Mouse (Mus musculus) bone marrow, adult 2 months (tissue): ENCODE data around the gene Spop. TPM values are rescaled to one million over a fixed set of nuclear protein-coding genes. Genes with fewer than 3 reads are reported as not detected.
"Not testable (repeated sequence)": the region's sequence is repeated elsewhere in the genome, so short reads cannot be mapped to it uniquely, and the experiment has no call there.

Experiments
- H3K27ac ChIP-seq: fragments of 200-500 bp; 2 replicates; pipeline ENCODE4 v1.5.1; 2012; ENCODE audit warnings: low read depth, mild to moderate bottlenecking, control low read depth, inconsistent platforms, low read length; ENCODE audit not compliant: control insufficient read depth, poor library complexity, insufficient read depth
- H3K4me1 ChIP-seq: fragments of 200-500 bp; 2 replicates; pipeline ENCODE4 v1.6.1; 2011; ENCODE audit warnings: low read length; ENCODE audit not compliant: control insufficient read depth, insufficient read depth
- H3K4me3 ChIP-seq: fragments of 200-500 bp; replicated peaks from 2 replicates; pipeline ENCODE3; 2011; ENCODE audit warnings: mild to moderate bottlenecking, low read depth, low read length, control low read depth; ENCODE audit not compliant: control insufficient read depth
- CTCF ChIP-seq: fragments of 200-500 bp; IDR thresholded peaks from 2 replicates; pipeline ENCODE4 v1.5.1; 2011; ENCODE audit warnings: low read length, control low read depth; ENCODE audit not compliant: control insufficient read depth, insufficient read depth
- POLR2A ChIP-seq: fragments of 200-500 bp; IDR thresholded peaks from 2 replicates; pipeline ENCODE4 v1.6.1; 2011; ENCODE audit warnings: low read depth, mild to moderate bottlenecking, control low read depth, low read length, borderline replicate concordance; ENCODE audit not compliant: control insufficient read depth
- WGBS: fragments of 180-500 bp; shearing (Covaris S2); methylation state at CpG from one replicate; pipeline ENCODE4 v1.1.7; 2018; 5-methylcytosine and 5-hydroxymethylcytosine counted together
- polyA plus RNA-seq: library from polyadenylated mRNA; stranded (reverse); fragments of >200 nt; gene quantifications from 2 replicates; pipeline ENCODE4 v1.2.4, GENCODE M21; 2011; ENCODE audit warnings: low replicate concordance; ENCODE audit not compliant: missing spikeins, insufficient read depth, insufficient read length

The Spop gene
- polyA plus RNA-seq, 1 experiment: 61.3 TPM

DNA sequence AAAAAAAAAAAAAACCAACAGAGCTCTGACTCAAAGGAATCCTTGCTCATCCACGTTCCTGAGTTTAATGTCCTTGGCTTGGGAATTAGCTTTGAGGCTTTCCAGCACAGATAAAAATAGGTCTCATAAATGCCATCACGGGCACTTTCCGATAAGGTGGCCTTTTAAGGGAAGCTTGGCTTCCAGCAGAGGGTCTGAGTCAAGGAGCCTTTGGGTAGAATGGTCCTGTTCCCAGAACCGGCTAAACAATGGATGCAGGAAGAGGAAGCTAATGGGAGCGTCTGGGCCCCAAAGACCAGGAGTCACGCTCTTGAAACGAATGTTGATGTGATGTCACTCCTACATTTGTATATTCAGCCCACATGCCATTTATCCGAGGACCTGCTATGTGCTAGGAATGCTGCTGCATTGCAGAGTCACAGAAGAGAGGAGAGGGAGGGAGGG lies 11.2 kb upstream of the Spop start:
- Histone ChIP-seq H3K4me1 (no peaks in the 10 kb centered on the region; the same call in 1 of the 2 replicates), H3K27ac (no peak overlapping the region), H3K4me3 (no peak overlapping the region)
- WGBS: 61% methylated on average over 8 of the region's 8 CpGs
- TF ChIP-seq POLR2A (no peak), CTCF (no peak)

DNA sequence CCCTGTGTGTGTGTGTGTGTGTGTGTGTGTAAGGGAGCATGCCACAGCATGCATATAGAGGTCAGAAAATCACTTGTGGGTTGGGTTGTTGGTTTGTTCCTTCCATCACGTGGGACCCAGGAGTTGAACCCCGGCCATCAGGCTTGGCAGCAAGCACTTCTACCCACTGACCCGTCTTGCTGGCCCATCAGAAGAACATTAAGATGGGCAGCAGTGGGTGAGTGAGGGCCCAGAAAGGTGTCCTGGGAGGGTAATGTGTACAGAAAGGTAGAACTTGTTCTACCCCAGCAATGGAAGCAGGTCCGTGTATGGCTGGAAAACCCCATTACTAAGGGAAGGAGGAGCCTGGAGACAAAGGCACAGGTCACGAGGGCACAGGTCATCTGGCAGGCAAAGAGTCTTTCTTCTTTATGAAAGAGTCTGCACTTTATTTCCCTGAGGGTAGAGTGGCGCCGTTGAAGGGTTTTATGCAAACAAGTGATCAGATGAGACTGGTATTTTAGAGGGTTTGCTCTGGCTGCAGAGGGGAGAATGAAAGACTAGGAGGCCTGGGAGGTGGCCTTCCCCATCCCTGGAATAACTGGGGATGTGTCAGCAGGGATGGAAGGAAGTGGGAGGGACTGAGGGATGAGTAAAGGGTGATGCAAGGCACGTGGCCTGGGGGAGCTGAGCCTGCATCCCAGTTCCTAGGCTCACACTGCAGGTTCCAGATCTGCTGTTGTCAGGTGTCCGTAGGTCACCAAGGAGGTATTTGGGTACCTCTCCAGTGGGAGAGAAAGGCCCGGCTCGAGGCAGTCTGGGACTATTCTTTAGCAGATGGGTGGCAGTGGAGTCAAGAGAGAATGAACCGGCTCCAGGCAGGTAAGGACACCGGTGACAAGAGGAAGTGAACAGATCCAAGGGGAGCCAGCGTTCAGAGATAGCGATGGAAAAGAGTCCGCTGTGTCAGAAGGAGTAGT lies 10.2 kb upstream of the Spop start:
- WGBS: 75% methylated on average over 16 of the region's 16 CpGs
- H3K4me3 ChIP-seq: no peak overlapping the region
- TF ChIP-seq POLR2A (no peak), CTCF (no peak)
- no peak overlapping the region for H3K27ac ChIP-seq
- H3K4me1 ChIP-seq: no peaks in the 10 kb centered on the region

DNA sequence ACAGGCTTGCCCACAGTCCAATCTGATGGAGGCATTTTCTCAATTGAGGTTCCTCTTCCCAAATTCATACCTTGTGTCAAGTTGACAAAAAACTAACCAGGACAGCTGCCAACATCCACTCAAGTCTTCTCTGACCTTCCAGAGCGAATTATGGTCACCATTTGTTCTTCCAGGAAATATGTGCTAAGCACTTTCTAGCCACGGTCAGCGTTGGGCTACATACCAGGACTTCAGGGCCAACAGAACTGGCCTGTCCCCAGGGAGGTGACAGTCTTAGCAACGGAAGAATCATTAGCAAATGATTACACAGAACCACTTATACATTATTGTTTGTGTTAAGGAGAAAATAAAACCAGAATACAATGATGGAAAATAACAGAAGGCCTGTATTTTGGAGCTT lies 8.1 kb upstream of the Spop start:
- 70% methylated on average over 4 of the region's 4 CpGs for WGBS
- no peak for TF ChIP-seq POLR2A
- no peak for TF ChIP-seq CTCF
- H3K4me3 ChIP-seq: no peak overlapping the region
- H3K4me1 ChIP-seq: no peaks in the 10 kb centered on the region
- no peak overlapping the region for H3K27ac ChIP-seq

DNA sequence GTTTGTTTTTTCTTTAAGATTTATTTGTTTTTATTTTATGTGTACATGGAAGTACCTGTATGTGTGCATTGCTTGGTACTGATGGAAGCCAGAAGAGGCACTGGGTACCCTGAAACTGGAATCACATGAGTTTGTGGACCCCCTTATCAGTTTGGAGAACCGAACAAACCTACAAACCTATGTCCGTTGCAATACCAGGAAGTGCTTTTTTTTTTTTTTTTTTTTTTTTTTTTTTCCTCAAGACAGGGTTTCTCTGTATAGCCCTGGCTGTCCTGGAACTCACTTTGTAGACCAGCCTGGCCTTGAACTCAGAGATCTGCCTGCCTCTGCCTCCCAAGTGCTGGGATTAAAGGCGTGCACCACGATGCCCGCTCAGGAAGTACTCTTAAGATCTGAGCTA lies 7.5 kb upstream of the Spop start:
- not testable (repeated sequence) for H3K4me3 ChIP-seq, H3K27ac ChIP-seq, H3K4me1 ChIP-seq
- WGBS: 68% methylated on average over 5 of the region's 5 CpGs

DNA sequence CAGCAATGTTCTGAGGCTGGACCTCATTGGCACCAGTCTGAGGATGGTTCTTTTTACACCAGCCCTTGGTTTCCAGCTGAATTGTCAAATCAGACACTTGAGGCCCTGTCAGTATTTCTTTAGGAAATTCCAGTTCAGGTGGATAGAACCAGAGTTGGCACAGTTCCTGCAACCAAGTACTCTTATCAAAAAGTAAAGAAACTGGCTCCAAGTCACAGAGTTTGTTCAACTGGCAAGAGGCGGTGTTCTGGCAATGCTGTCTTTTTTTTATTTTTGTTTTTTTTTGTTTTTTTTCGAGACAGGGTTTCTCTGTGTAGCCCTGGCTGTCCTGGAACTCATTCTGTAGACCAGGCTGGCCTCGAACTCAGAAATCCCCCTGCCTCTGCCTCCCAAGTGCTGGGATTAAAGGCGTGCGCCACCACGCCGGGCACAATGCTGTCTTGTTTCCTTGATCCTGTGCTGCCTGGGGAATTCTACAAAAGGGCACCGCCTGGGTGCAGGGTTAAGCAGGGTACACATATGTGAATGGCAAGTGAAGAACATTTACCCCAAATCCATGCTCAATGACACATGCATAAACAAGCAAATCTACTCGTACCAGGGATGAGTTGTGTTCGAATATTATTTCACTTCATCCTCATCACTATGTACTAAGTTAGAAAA lies 4.3 kb upstream of the Spop start:
- H3K4me1 ChIP-seq: peaks cover 2% of the 10 kb centered on the region; the same call in 1 of the 2 replicates
- 77% methylated on average over 10 of the region's 10 CpGs for WGBS
- TF ChIP-seq CTCF (no peak), POLR2A (no peak)
- H3K27ac ChIP-seq: no peak overlapping the region
- no peak overlapping the region for H3K4me3 ChIP-seq

DNA sequence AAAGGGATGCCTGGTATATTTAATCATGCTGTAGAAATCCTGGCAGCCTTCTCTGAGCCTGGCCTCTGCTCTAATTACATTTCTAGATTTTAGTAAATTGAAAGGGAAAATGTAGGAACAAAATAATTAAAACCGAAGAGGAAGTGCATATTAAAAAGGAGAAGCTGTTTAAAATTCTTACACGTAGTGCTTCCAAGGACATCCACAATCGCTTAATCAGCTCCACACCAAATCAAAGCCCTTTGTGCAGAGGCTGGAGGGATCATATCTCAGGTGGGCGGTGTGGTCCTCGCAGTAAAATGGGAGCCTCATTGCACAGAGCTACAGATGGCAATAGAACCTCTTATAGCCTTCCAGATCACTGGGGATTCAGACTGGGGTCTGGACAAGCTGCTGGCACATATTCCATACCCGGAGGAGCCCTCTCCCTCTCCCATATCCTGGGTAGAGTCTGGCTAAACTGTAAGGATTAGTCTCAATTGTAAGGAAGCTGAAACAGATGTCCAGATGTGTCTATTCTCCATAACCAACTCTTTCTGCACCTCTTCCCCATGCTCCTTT lies 2.3 kb upstream of the Spop start:
- WGBS: 39% methylated on average over 6 of the region's 6 CpGs
- H3K27ac ChIP-seq: peak overlapping the region; percentile 29; the same call in 1 of the 2 replicates

DNA sequence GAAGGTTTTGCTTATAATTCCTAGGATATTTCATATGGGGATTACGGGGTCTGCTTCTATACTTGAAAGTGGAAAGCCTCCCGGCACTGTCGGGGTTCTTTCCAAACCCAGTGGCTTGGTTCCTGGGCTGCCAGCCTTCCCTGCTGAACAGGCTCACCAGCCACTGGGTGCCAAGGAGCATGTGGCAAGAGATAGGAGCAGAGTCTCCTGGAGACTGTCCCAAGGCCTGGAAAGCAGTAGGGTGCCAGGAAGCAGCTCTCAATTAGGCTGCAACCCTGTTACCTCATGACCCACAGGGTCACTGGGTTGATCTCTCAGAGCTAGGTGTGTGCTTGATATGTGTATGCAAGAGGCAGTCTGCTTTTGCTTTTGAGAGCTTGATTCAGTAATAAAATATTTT lies 1.3 kb upstream of the Spop start:
- no peak overlapping the region for H3K4me3 ChIP-seq
- TF ChIP-seq CTCF (no peak), POLR2A (no peak)
- 81% methylated on average over 3 of the region's 3 CpGs for WGBS
- H3K27ac ChIP-seq: 0 out of 2 replicates have a peak overlapping the region, but pooled peaks have one; percentile 30
- peaks cover 5% of the 10 kb centered on the region; the same call in 1 of the 2 replicates for H3K4me1 ChIP-seq

More for the DNA sequence above, 2.3 kb upstream of the Spop start:
- no peak for TF ChIP-seq POLR2A
- no peak for TF ChIP-seq CTCF
- Histone ChIP-seq H3K4me1 (peaks cover 4% of the 10 kb centered on the region; the same call in 1 of the 2 replicates), H3K4me3 (no peak overlapping the region)

DNA sequence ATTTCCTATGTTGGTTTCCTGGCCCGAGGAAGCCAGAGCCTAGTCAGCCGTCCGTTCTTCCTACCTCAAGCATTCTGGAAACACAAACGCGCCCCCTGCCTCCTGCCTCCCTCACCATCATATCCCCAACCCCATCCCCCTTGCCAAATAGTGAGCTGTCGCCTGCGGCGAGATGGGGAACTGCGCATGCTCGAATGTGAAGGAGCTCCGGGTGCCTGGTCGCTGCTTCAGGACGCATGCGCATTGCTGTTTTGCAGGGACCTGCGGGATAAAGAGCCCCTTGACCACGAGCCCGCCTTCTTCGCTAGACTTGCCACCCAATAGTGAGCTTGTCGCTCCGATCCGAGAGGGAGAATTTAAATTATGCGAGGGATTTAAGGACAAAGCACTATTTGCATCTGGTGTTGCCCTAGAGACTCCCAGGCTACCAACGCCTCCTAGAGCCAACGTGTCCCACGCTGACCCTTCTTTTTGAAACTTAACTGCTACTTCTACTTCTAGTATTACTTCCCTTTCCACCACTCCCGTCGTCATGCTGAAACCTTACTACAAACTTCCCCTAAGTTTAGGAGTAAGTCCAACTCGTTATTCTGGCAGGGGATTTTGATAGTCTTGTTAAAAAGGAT lies 769 bp downstream of the Spop start:
- Histone ChIP-seq H3K27ac (peak overlapping the region; percentile 97), H3K4me1 (peaks cover 5% of the 10 kb centered on the region; the same call in 1 of the 2 replicates), H3K4me3 (peak overlapping the region; percentile 98)
- WGBS: under 1% methylated on average over 28 of the region's 28 CpGs
- TF ChIP-seq CTCF (0 out of 2 replicates have a peak, but pooled peaks have one; percentile 11), POLR2A (peak; percentile 46; the same call in 1 of the 2 replicates)

DNA sequence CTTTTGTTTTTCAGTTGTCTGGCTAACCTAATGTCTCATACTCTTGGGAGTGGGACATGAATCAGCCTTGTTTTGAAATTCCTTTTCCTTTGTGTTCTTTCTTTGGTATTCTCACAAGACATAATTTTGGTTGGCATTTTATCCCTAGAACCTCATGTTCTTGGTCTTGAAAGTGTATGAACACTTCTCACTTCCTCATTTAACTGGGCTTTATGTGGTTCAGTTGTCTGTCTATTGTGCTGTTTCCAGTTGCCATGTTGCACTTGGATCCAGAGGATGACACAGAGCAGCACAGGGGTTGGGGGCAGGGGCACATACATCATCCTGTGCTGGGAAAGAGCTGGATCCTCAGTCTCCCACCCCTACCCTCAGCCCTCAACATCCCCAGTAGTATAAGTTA lies 2.1 kb downstream of the Spop start:
- H3K27ac ChIP-seq: peak overlapping the region; percentile 5; the same call in 1 of the 2 replicates
- no peak for TF ChIP-seq CTCF
- TF ChIP-seq POLR2A: no peak
- peak overlapping the region; percentile 6 for H3K4me3 ChIP-seq

More for the DNA sequence above, 2.1 kb downstream of the Spop start:
- H3K4me1 ChIP-seq: peaks cover 5% of the 10 kb centered on the region; the same call in 1 of the 2 replicates
